Mouse (Mus musculus): ENCODE results near the gene Clstn1. TPM values are rescaled to one million over a fixed set of nuclear protein-coding genes. Genes with fewer than 3 reads are reported as not detected.

Gene Clstn1
- polyA plus RNA-seq, 1 experiment: 407 TPM

- Histone ChIP-seq H3K27ac (ENCODE audit: insufficient read depth, low read length) (no peak overlapping the region), H3K4me1 (ENCODE audit: control insufficient read depth, insufficient read depth, low read length) (no peaks in the 10 kb centered on the region), H3K4me3 (ENCODE audit: insufficient read depth, low read length) (no peak overlapping the region)
- TF ChIP-seq POLR2A (IDR thresholded peaks at IDR 0.05; ENCODE audit: extremely low read depth, insufficient read depth, low read length) (no peak), CTCF (IDR thresholded peaks at IDR 0.05; ENCODE audit: extremely low read depth, insufficient read depth, low read length) (no peak)
Observed at GRCm38 (mm10) chr4:149679056-149679770, 92.9 kb downstream of the Clstn1 start.

GRCm38 (mm10) chr4:149683875-149684274, 97.6 kb downstream of the Clstn1 start:
- H3K27ac ChIP-seq (ENCODE audit: insufficient read depth, low read length): no peak overlapping the region
- no peak overlapping the region for H3K4me3 ChIP-seq (ENCODE audit: insufficient read depth, low read length)
- no peak for TF ChIP-seq POLR2A (IDR thresholded peaks at IDR 0.05; ENCODE audit: extremely low read depth, insufficient read depth, low read length)
- no peak for TF ChIP-seq CTCF (IDR thresholded peaks at IDR 0.05; ENCODE audit: extremely low read depth, insufficient read depth, low read length)
- H3K4me1 ChIP-seq (ENCODE audit: control insufficient read depth, insufficient read depth, low read length): no peaks in the 10 kb centered on the region

- no peak overlapping the region for H3K27ac ChIP-seq (ENCODE audit: insufficient read depth, low read length)
- no peaks in the 10 kb centered on the region for H3K4me1 ChIP-seq (ENCODE audit: control insufficient read depth, insufficient read depth, low read length)
- no peak for TF ChIP-seq CTCF (IDR thresholded peaks at IDR 0.05; ENCODE audit: extremely low read depth, insufficient read depth, low read length)
- no peak for TF ChIP-seq POLR2A (IDR thresholded peaks at IDR 0.05; ENCODE audit: extremely low read depth, insufficient read depth, low read length)
- no peak overlapping the region for H3K4me3 ChIP-seq (ENCODE audit: insufficient read depth, low read length)
Observed at GRCm38 (mm10) chr4:149684841-149685623, 98.8 kb downstream of the Clstn1 start.

GRCm38 (mm10) chr4:149688861-149689260, 102.6 kb downstream of the Clstn1 start:
- H3K4me1 ChIP-seq (ENCODE audit: control insufficient read depth, insufficient read depth, low read length): no peaks in the 10 kb centered on the region
- H3K4me3 ChIP-seq (ENCODE audit: insufficient read depth, low read length): no peak overlapping the region
- no peak overlapping the region for H3K27ac ChIP-seq (ENCODE audit: insufficient read depth, low read length)
- TF ChIP-seq CTCF (IDR thresholded peaks at IDR 0.05; ENCODE audit: extremely low read depth, insufficient read depth, low read length) (no peak), POLR2A (IDR thresholded peaks at IDR 0.05; ENCODE audit: extremely low read depth, insufficient read depth, low read length) (no peak)

- no peak overlapping the region for H3K27ac ChIP-seq (ENCODE audit: insufficient read depth, low read length)
- no peak for TF ChIP-seq CTCF (IDR thresholded peaks at IDR 0.05; ENCODE audit: extremely low read depth, insufficient read depth, low read length)
- TF ChIP-seq POLR2A (IDR thresholded peaks at IDR 0.05; ENCODE audit: extremely low read depth, insufficient read depth, low read length): no peak
- H3K4me1 ChIP-seq (ENCODE audit: control insufficient read depth, insufficient read depth, low read length): no peaks in the 10 kb centered on the region
- H3K4me3 ChIP-seq (ENCODE audit: insufficient read depth, low read length): no peak overlapping the region
Observed at GRCm38 (mm10) chr4:149689822-149690700, 103.8 kb downstream of the Clstn1 start.

- TF ChIP-seq POLR2A (IDR thresholded peaks at IDR 0.05; ENCODE audit: extremely low read depth, insufficient read depth, low read length): no peak
- no peak for TF ChIP-seq CTCF (IDR thresholded peaks at IDR 0.05; ENCODE audit: extremely low read depth, insufficient read depth, low read length)
- H3K4me3 ChIP-seq (ENCODE audit: insufficient read depth, low read length): no peak overlapping the region
- H3K27ac ChIP-seq (ENCODE audit: insufficient read depth, low read length): no peak overlapping the region
- no peaks in the 10 kb centered on the region for H3K4me1 ChIP-seq (ENCODE audit: control insufficient read depth, insufficient read depth, low read length)
Observed at GRCm38 (mm10) chr4:149690828-149691280, 104.6 kb downstream of the Clstn1 start.

GRCm38 (mm10) chr4:149691368-149691767, 105.1 kb downstream of the Clstn1 start:
- Histone ChIP-seq H3K4me1 (ENCODE audit: control insufficient read depth, insufficient read depth, low read length) (no peaks in the 10 kb centered on the region), H3K4me3 (ENCODE audit: insufficient read depth, low read length) (no peak overlapping the region), H3K27ac (ENCODE audit: insufficient read depth, low read length) (no peak overlapping the region)
- TF ChIP-seq CTCF (IDR thresholded peaks at IDR 0.05; ENCODE audit: extremely low read depth, insufficient read depth, low read length): no peak
- TF ChIP-seq POLR2A (IDR thresholded peaks at IDR 0.05; ENCODE audit: extremely low read depth, insufficient read depth, low read length): no peak

GRCm38 (mm10) chr4:149696189-149696971, 110.1 kb downstream of the Clstn1 start:
- Histone ChIP-seq H3K4me1 (ENCODE audit: control insufficient read depth, insufficient read depth, low read length) (no peaks in the 10 kb centered on the region), H3K4me3 (ENCODE audit: insufficient read depth, low read length) (no peak overlapping the region), H3K27ac (ENCODE audit: insufficient read depth, low read length) (no peak overlapping the region)
- no peak for TF ChIP-seq POLR2A (IDR thresholded peaks at IDR 0.05; ENCODE audit: extremely low read depth, insufficient read depth, low read length)
- no peak for TF ChIP-seq CTCF (IDR thresholded peaks at IDR 0.05; ENCODE audit: extremely low read depth, insufficient read depth, low read length)
